Mouse (Mus musculus): Measurements from ENCODE around the gene Xpot.

The Xpot gene

GRCm38 (mm10) chr10:121581405-121581804 lies 44.7 kb downstream of the Xpot start:
- no peak for DNase-seq (ENCODE audit: extremely low read depth, insufficient read length, low spot score)

GRCm38 (mm10) chr10:121580381-121580780 lies 45.8 kb downstream of the Xpot start:
- DNase-seq (ENCODE audit: extremely low read depth, insufficient read length, low spot score): no peak

- no peak for DNase-seq (ENCODE audit: extremely low read depth, insufficient read length, low spot score)
These were observed 49.8 kb downstream of the Xpot start for GRCm38 (mm10) chr10:121576372-121576771.

- DNase-seq (ENCODE audit: extremely low read depth, insufficient read length, low spot score): no peak
These were observed 54.5 kb downstream of the Xpot start for GRCm38 (mm10) chr10:121571511-121572147.

- DNase-seq (ENCODE audit: extremely low read depth, insufficient read length, low spot score): no peak
These were observed 55.1 kb downstream of the Xpot start for GRCm38 (mm10) chr10:121571031-121571430.

GRCm38 (mm10) chr10:121569796-121570195 lies 56.3 kb downstream of the Xpot start:
- DNase-seq (ENCODE audit: extremely low read depth, insufficient read length, low spot score): no peak

- no peak for DNase-seq (ENCODE audit: extremely low read depth, insufficient read length, low spot score)
These were observed 57.0 kb downstream of the Xpot start for GRCm38 (mm10) chr10:121569001-121569589.

GRCm38 (mm10) chr10:121568534-121568933 lies 57.6 kb downstream of the Xpot start:
- DNase-seq (ENCODE audit: extremely low read depth, insufficient read length, low spot score): no peak

GRCm38 (mm10) chr10:121568026-121568425 lies 58.1 kb downstream of the Xpot start:
- no peak for DNase-seq (ENCODE audit: extremely low read depth, insufficient read length, low spot score)

- DNase-seq (ENCODE audit: extremely low read depth, insufficient read length, low spot score): no peak
These were observed 61.7 kb downstream of the Xpot start for GRCm38 (mm10) chr10:121564447-121564846.

GRCm38 (mm10) chr10:121558231-121558630 lies 67.9 kb downstream of the Xpot start:
- DNase-seq (ENCODE audit: extremely low read depth, insufficient read length, low spot score): no peak

GRCm38 (mm10) chr10:121556263-121556662 lies 69.9 kb downstream of the Xpot start:
- no peak for DNase-seq (ENCODE audit: extremely low read depth, insufficient read length, low spot score)

- no peak for DNase-seq (ENCODE audit: extremely low read depth, insufficient read length, low spot score)
These were observed 75.8 kb downstream of the Xpot start for GRCm38 (mm10) chr10:121550334-121550733.

- DNase-seq (ENCODE audit: extremely low read depth, insufficient read length, low spot score): no peak
These were observed 76.5 kb downstream of the Xpot start for GRCm38 (mm10) chr10:121549670-121550069.

GRCm38 (mm10) chr10:121547162-121547561 lies 79.0 kb downstream of the Xpot start:
- DNase-seq (ENCODE audit: extremely low read depth, insufficient read length, low spot score): no peak

GRCm38 (mm10) chr10:121543577-121543976 lies 82.6 kb downstream of the Xpot start:
- DNase-seq (ENCODE audit: extremely low read depth, insufficient read length, low spot score): no peak

- no peak for DNase-seq (ENCODE audit: extremely low read depth, insufficient read length, low spot score)
These were observed 84.0 kb downstream of the Xpot start for GRCm38 (mm10) chr10:121542156-121542555.
